Mouse (Mus musculus): ENCODE results near the gene Ccdc182. TPM values are rescaled to one million over a fixed set of nuclear protein-coding genes. Genes with fewer than 3 reads are reported as not detected.

Gene Ccdc182
- total RNA-seq, 2 experiments from 2014 or later = not detected

- no peak for DNase-seq
Measured at GRCm38 (mm10) chr11:88328813-88329595, 35.1 kb downstream of the Ccdc182 start.

GRCm38 (mm10) chr11:88330799-88331198 is 36.9 kb downstream of the Ccdc182 start:
- peak in 1 of 2 experiments; percentile 23 for DNase-seq

DNA sequence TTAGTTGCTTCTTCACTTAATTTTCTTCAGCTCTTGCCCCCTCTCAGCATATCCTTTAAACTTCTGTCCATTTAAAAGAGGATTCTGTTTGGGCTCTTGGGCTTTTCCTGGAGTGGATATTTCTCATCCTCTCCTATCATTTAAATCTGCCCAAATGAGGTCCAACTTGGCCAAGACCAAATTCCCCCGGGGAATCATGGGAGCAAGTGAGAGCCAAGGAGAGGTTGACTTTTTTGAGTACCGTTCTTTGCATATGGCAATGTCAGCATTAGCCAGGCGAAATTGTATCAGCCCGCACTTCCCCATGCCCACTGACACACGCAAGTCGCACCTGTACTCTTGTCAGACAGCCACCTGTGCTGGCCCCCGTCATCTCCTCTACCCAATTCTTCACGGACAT is 37.9 kb downstream of the Ccdc182 start:
- no peak for DNase-seq

- DNase-seq = no peak
Measured at GRCm38 (mm10) chr11:88332309-88332934, 38.6 kb downstream of the Ccdc182 start.

- no peak for DNase-seq
Measured at GRCm38 (mm10) chr11:88334893-88335292, 41.0 kb downstream of the Ccdc182 start.

DNA sequence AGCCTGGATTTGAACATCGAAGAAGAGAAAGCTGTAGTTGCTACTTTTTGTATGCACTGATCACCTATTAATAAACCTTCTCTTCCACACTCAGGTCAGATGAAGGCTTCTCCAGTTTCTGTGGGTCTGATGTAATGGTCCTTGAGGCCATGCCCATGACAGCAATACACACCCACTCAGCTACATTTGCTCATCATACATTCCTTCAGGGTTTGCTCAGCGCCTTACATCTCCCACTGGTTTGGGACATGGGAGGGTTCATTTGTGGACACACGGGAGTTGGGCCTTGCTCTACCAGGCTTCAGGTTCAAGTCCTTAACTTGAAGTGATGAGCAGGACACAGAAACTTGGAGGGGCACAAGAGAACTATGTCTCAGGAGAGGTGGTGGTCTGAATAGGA is 44.1 kb downstream of the Ccdc182 start:
- no peak for DNase-seq

Other genes with a start within 250 kb of the Ccdc182 start
- 100 to 1,000 TPM; 232 to 248 TPM for gene Srsf1, start 246.7 kb upstream of the Ccdc182 start, total RNA-seq (2021)
- 10 to 100 TPM; 20.2 to 22.6 TPM for gene Vezf1, start 225.8 kb upstream of the Ccdc182 start, total RNA-seq (2021)
- gene Cuedc1, start 196.0 kb upstream of the Ccdc182 start, total RNA-seq (2021) = 10 to 100 TPM; 27.9 to 31.4 TPM
- gene Mrps23, start 89.7 kb upstream of the Ccdc182 start, total RNA-seq (2021) = 10 to 100 TPM; 67.6 to 78.7 TPM

Data from layer of hippocampus, postnatal 36 days (tissue).